Mouse (Mus musculus) thymus, postnatal 0 days (tissue): ENCODE results near the gene Zfp27. TPM values are rescaled to one million over a fixed set of nuclear protein-coding genes. Genes with fewer than 3 reads are reported as not detected.
A peak's percentile ranks its signal among the peaks of the same experiment; 100 is the strongest.

ENCODE experiments used
- DNase-seq: peaks from one replicate; pipeline ENCODE4 v3.0.0-alpha.2; 2015; ENCODE audit warnings: low spot score
- polyA plus RNA-seq: library from polyadenylated mRNA; unstranded; fragments of >200 nt; fragmentation: Nextera tagmentation; extraction: Ambion mirVana; gene quantifications from 2 replicates; pipeline ENCODE4 v1.2.1, GENCODE M21; 2015

Zfp27 gene
- 6.4 and 6.9 TPM in 2 replicates for polyA plus RNA-seq

GRCm38 (mm10) chr7:29905966-29906681 is at the start of gene Zfp27:
Gene Zfp27 (minus strand): TSS chr7:29906572.
- DNase-seq = peak; percentile 91

GRCm38 (mm10) chr7:29954731-29955130 is 48.4 kb upstream of the Zfp27 start:
- peak; percentile 61 for DNase-seq

DNA sequence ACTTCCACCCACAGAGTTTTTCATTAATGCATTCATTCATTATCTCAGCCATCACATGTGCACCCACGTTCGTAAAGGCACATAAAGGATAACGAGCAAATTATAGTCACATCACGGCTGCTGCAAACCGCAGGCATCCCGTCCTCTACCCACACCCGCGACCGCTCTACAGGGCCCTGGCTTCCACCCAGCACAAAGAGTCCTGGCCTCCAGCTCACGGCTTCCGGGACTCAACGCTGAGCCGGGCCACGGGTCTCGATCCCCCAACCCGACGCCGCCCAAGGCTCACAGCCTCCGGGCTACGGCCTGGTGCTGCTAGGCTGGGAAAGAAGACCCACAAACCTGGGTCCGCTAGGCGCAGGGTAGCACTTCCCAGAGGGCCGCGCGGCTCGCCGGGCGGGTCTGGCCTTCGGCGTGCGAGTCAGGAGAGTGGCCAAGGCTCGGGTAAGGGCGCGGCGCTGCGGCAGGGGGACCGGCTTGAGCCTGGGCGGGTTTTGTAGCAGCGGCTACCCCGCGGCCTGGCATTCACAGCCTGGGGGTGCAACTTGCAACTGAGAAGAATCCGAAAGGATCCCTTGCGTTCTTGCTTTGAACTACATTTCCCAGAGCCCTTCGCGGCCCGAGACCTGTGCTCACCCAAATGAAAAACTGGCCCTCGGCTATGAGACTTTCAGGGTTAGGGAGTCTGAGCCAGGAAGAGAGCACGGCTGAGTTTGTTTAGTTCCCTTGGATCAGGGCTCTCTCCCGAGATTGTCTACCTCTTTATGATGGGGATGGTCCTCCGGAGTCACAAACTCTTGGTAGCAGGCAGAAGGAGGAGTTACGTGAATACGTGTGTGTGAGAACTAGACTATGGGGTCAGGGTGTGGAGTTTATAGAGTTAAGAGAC is 47.4 kb upstream of the Zfp27 start, which contains the start of gene Zfp74:
Gene Zfp74 (minus strand): TSS at position 577 of the 889 bp plus-strand sequence.
- peak; percentile 84 for DNase-seq

- no peak for DNase-seq
Measured at GRCm38 (mm10) chr7:29953086-29953485, 46.7 kb upstream of the Zfp27 start.

DNA sequence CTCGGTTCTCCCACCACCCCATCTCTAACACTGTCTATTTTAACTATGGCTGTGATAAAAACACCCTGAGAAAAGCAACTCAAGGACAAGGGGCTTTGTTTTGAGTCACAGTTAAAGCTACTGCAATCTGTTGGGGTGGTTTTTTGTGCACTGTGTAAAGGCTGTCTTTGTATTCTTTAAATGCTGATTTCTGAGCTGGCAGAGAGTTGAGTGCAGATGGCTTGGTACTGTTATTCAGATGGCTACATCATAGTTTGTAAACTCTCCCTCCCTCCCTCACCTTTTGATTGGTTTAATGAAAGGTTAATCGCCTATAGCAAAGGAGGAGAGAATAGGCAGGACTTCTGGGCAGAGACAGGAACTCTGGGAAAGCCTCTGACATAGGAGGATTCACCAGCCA is 37.8 kb upstream of the Zfp27 start:
- DNase-seq = no peak

DNA sequence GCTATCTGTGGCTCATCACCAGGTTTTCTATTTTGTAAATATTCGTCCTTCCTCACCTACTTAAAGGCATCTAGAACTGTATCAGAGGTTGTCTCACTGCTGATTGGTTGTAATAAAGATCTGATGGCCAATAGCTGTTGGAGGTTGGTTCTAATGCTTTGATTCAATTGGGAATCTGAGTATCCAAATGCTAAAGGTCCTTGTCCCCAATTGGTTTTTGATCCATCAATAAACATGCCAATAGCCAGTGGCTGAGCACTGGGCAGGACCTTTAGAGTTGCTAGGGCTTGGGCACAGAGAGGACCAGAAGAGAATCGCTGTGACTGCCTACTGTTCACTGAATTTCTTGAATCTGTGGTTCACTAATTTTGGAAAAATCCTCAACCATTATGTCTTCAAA is 37.3 kb upstream of the Zfp27 start:
- no peak for DNase-seq

GRCm38 (mm10) chr7:29942740-29943139 is 36.4 kb upstream of the Zfp27 start:
- no peak for DNase-seq

GRCm38 (mm10) chr7:29941027-29941426 is 34.7 kb upstream of the Zfp27 start:
- no peak for DNase-seq

DNA sequence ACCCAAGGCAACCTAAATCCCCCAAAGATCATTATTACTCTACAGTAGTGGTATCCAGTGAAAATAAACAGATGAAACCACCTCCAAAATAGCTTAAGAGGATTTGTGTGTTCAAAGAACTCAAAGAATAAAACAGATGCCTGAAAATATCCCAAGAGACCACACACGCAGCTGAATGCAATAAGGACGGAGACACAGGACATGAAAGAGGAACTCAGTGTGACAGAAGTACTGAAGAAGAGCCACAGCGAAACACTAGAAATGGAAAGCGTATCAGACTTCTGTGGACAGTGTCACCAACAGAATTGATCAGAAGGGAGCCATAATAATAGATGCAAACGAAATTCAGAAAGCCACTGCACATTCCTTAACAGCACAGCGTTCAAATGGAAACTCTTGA is 32.5 kb upstream of the Zfp27 start:
- no peak for DNase-seq

GRCm38 (mm10) chr7:29922780-29923179 is 16.4 kb upstream of the Zfp27 start:
- no peak for DNase-seq

DNA sequence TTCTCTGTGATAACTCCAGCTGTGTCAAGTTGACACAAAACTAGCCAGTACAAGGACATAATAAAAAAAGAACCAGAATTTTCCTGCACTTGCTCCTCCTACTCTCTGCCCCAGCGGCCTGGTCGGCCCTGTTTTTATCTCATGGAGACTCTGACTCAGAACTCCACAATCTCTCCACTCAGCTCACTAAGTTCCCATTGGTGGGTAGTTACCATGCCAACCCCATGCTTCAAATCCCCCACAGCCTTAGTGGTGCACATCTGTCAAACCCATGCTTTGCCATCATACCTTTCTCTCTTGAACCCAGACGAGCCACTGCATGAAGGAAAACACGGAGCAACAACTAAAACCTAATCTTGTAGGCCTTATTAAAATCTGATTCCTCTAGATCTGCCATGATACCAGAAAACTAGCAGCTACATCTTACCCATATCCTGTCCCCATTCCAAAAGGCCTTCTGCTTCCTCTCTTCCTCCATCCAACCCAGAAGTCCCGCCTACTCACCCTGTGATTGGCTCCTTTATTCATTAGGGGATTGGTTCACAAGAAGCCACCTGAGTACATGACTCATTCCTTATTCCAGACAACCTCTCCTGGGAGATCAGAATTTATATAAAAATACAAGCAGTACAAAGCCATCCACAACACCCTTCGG is 15.2 kb upstream of the Zfp27 start:
- no peak for DNase-seq

- DNase-seq = no peak
Measured at GRCm38 (mm10) chr7:29918062-29918453, 11.7 kb upstream of the Zfp27 start.

DNA sequence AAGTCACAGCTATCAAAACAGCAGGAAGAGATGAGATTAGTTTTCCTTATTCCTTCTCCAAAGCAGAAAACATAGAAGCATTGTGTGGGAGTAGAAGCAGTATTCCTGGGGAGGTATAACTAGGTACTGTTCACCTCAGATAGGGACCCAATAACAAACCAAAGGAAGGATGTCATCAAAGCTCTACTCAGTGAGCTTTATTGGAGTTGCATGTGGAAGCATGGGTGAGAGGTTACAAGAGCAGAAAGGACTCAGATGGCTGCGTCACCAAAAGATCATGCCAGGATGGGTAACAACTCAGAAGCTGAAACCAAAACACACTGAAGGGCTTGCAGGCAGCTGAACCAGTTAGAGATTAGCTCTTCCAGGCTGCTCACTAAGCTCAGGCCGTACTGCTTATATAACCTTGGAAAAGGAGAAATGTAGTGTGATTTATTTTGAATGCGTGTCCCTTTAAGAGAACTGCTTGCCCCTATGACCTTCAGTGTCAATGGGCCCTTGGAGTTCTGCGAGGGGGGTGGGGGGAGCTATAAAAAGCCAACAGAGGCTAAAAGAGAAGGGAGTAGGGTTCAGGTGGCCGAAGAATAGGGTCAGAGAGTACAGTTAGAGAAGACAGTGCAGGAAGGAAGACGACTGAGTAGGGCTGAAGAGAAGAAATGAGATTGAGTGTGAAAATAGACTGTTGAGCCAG is 11.1 kb upstream of the Zfp27 start:
- no peak for DNase-seq

DNA sequence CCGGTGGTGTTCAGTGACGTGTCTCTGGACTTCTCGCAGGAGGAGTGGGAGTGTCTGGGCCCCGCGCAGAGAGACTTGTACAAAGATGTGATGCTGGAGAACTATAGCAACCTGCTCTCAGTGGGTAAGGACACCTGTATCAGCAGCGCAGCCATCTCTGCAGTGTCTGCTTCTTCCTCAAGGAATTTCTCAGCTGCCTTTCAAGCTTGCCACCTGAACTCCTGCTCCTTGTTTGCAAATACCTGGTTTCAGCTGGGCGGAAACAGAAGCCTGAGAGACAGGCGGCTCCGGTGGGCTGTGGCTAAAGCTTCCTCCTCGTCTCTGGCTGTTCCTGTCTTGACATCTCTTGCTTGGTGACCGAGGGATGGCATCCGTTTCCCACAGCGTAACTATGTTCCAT is 5.8 kb upstream of the Zfp27 start:
- DNase-seq = no peak

GRCm38 (mm10) chr7:29910252-29910651 is 3.9 kb upstream of the Zfp27 start:
- no peak for DNase-seq

- peak; percentile 85 for DNase-seq
Measured at GRCm38 (mm10) chr7:29908130-29908950, 2.0 kb upstream of the Zfp27 start, which contains the start of gene Zfp383. Gene Zfp383 (plus strand): TSS chr7:29908223.

- no peak for DNase-seq
Measured at GRCm38 (mm10) chr7:29907206-29907605, 834 bp upstream of the Zfp27 start.

DNA sequence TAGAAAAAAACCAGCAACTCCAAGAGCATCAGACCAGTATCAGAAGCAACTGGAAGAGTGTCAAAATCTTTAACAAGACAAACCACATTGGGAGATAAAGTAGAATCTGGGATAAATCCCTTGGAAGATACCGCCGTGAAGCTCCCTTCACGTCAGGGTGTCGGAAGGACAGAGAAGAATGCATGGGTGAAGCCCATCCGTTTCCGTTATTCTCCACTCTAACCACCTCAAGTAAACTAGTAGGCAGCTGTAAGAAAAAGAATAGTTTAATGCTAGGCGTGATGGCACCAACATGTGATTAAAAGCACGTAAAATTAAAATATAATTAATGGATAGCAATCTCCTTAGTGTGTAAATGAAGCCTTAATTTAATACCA is 298 bp upstream of the Zfp27 start:
- DNase-seq = no peak

DNA sequence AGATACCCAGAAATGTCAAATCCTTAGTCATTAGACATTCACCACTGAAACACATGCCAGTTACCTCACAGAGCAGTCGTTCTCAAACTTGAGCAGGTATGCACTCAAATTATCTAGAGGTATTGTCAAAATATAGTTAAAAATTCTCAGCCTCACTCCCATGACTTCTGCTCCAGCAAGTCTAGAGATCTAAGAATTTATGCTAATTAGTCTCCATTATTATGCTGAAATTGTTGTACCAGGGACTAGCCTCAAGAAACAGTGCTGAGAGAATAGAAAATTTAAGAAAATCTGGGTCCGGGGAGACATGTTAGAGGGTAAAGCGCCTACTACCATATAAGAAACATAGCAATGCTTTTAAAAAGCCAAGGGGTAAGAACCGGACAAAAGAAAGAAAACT is 2.3 kb downstream of the Zfp27 start:
- no peak for DNase-seq

DNA sequence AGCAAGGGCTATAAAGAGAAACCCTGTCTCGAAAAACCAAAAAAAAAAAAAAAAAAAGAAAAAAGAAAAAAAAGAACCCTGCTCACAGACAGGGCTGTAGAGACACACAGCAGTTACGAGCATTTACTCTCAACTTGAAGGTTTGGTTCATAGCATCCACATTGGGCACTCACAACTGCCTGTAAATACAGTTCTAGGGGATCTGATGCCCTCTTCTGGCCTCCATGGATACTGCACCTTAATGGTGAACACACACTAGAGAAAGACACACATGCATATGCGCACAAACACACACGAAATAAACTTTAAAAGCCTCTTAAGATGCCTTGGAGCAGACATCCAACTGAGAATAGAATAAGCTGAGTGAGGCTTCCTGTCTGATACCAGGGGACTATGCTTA is 8.0 kb downstream of the Zfp27 start:
- DNase-seq = no peak
